Mouse (Mus musculus) embryonic facial prominence, embryonic 10.5 days (tissue): ENCODE data around the gene Mtrex. TPM values are rescaled to one million over a fixed set of nuclear protein-coding genes. Genes with fewer than 3 reads are reported as not detected.
A peak's percentile ranks its signal among the peaks of the same experiment; 100 is the strongest.

Source experiments
- DNase-seq: peaks from one replicate; pipeline ENCODE4 v3.0.0-alpha.2; 2017; ENCODE audit warnings: low spot score
- H3K27ac ChIP-seq: fragments of 300-500 bp; sonication (generic); replicated peaks from 2 replicates; pipeline ENCODE4 v1.5.1; 2016; ENCODE audit warnings: mild to moderate bottlenecking
- H3K27me3 ChIP-seq: fragments of 300-500 bp; sonication (generic); replicated peaks from 2 replicates; pipeline ENCODE4 v1.6.1; 2016; ENCODE audit warnings: low read depth, mild to moderate bottlenecking; ENCODE audit not compliant: poor library complexity, severe bottlenecking
- H3K36me3 ChIP-seq: fragments of 300-500 bp; sonication (generic); replicated peaks from 2 replicates; pipeline ENCODE4 v1.6.1; 2016; ENCODE audit warnings: mild to moderate bottlenecking, moderate library complexity
- H3K4me1 ChIP-seq: fragments of 300-500 bp; sonication (generic); 2 replicates; pipeline ENCODE4 v1.6.1; 2016
- H3K4me3 ChIP-seq: fragments of 300-500 bp; sonication (generic); 2 replicates; pipeline ENCODE4 v1.5.1; 2016; ENCODE audit warnings: mild to moderate bottlenecking, moderate library complexity
- H3K9me3 ChIP-seq: fragments of 300-500 bp; sonication (generic); 2 replicates; pipeline ENCODE4 v1.6.1; 2016; ENCODE audit warnings: mild to moderate bottlenecking
- WGBS: fragments of 180-500 bp; shearing (Covaris S2); methylation state at CpG from one replicate; pipeline ENCODE4 v1.1.7; 2016; 5-methylcytosine and 5-hydroxymethylcytosine counted together
- polyA plus RNA-seq: library from polyadenylated mRNA; unstranded; fragments of >200 nt; fragmentation: Nextera tagmentation; extraction: Ambion mirVana; gene quantifications from 2 replicates; pipeline ENCODE4 v1.2.1, GENCODE M21; 2016

Gene Mtrex
- polyA plus RNA-seq, 1 experiment from 2014 or later, result 94.3 TPM

DNA sequence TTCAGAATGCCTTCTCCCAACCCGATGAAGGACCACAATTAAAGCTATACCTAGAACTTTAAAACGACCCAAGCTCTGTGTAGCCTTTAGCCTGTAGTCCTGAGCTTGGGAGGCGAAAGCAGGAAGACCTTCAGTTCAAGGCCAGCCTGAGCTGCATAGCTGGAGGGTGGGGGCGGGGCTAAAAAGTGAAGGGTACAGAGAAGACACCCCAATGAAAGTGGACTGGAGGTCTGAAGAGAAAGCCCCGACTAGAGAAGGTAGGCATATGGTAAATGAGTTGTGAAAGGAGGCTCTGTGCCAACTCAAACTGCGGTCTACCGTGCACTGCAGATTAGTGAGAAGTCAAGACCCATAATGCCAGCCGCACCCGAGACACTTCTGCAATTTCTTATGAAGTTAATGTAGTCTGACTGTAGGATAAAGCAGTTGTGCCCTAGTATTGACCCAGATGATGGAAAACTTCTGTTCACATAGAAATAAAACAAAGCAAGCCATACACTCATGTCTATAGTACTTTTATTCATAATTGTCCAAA lies 89.5 kb downstream of the Mtrex start:
- H3K4me1 ChIP-seq, result peaks cover 12% of the 10 kb centered on the region
- H3K27ac ChIP-seq, result no peak overlapping the region
- H3K36me3 ChIP-seq, result peaks cover 4% of the 10 kb centered on the region; the same call in 1 of the 2 replicates
- H3K9me3 ChIP-seq, result no peaks in the 10 kb centered on the region
- WGBS, result 87% methylated on average over 9 of the region's 9 CpGs
- no peak for DNase-seq
- H3K4me3 ChIP-seq, result no peak overlapping the region
- no peaks in the 10 kb centered on the region for H3K27me3 ChIP-seq

DNA sequence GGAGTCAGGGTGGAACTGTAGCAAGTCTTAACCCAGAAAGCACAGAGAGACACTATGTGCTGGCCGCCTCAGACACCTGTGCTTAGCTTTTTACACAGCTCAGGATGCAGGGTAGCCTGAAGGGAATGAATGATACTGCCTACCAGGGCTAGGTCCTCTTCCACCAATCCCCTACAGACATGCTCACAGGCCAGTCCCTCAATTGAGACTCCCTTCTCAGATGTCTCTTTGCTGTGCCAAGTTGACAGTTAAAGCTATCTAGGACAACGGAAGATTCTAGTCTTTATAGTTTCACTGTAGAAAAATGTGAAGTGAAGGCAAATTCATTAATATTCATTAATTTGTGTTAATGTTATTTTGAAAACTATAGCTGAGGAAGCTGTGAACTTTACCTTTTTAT lies 90.2 kb downstream of the Mtrex start:
- Histone ChIP-seq H3K9me3 (no peaks in the 10 kb centered on the region), H3K4me1 (peaks cover 15% of the 10 kb centered on the region), H3K4me3 (no peak overlapping the region), H3K27me3 (no peaks in the 10 kb centered on the region), H3K27ac (no peak overlapping the region), H3K36me3 (no peaks in the 10 kb centered on the region)
- no peak for DNase-seq
- WGBS, result 83% methylated on average over 2 of the region's 2 CpGs

DNA sequence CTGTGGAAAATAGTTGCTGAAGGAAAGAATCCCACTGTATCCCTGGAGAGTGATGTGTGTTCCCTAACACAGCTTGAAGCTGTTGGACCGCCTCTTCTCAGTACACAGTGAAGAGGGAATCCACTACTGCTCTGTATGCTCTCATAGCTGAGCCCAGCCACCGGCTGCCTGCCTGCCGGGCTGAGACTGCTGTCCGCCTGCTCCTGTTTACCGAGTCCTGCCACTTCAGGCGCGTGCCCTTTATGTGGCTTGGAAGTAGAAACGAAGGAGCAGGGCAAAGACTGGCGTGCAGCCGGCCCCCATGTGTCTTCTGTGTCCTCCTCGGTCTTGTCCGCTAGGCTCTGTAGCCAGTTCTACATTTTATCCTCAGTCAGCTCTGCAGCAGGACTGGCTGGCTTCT lies 92.1 kb downstream of the Mtrex start:
- Histone ChIP-seq H3K27ac (no peak overlapping the region), H3K27me3 (no peaks in the 10 kb centered on the region), H3K4me3 (no peak overlapping the region), H3K9me3 (no peaks in the 10 kb centered on the region), H3K36me3 (no peaks in the 10 kb centered on the region), H3K4me1 (peaks cover 15% of the 10 kb centered on the region)
- 35% methylated on average over 12 of the region's 12 CpGs for WGBS
- DNase-seq, result peak; percentile 34

DNA sequence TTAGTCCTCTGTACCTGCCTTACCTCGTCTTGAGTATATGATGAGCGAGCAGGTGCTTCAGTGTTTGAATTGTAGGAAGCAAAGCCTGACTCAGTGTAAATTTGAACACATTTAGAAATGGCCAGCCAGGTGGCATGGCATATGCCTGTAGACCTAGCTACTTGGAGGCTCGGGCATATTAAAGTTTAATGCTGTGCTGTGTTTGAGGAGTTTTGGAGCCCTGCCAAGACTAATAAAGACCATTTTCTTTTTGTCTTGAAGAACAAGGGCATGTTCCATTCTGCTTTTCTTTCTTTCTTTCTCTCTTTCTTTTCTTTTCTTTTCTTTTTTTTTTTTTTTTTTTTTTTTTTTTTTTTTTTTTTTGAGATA lies 93.3 kb downstream of the Mtrex start:
- no peak for DNase-seq
- Histone ChIP-seq H3K36me3 (no peaks in the 10 kb centered on the region), H3K9me3 (no peaks in the 10 kb centered on the region), H3K4me1 (peaks cover 15% of the 10 kb centered on the region), H3K27ac (no peak overlapping the region), H3K4me3 (no peak overlapping the region), H3K27me3 (no peaks in the 10 kb centered on the region)
- WGBS, result 84% methylated on average over 3 of the region's 3 CpGs

DNA sequence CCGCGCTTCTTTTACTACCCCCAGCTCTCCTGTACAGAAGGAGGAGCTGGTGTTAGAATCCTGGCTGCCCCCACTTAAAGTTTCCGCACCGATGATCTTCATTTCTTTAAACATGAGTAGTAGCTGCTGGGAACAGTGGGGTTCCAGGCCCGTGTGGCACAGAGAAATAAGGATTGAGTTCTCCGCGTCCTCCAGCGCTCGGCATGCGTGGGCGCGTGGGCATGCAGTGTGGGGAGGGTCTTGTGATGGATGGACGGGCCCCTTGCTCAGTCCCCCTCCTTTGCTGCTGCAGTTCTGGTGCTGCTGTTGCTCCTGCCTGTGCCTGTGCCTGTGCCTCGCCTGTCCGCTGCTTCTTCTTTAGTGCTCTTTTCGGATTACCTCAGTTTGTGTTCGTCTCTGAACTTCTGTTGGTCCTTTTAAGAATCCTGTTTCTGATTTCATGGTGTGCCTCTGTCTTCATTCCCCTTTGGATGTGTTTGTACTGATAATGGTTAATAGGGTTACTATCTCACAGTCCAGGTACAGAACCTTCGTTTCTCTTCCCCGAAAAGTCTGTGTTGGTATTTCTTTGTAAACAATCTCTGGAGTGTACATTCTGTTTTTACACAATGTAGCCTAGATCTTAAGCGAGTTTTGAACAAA lies 93.8 kb downstream of the Mtrex start:
- Histone ChIP-seq H3K27me3 (no peaks in the 10 kb centered on the region), H3K27ac (no peak overlapping the region), H3K9me3 (no peaks in the 10 kb centered on the region), H3K36me3 (no peaks in the 10 kb centered on the region), H3K4me3 (no peak overlapping the region), H3K4me1 (peaks cover 15% of the 10 kb centered on the region)
- DNase-seq, result no peak
- WGBS, result 78% methylated on average over 20 of the region's 20 CpGs

DNA sequence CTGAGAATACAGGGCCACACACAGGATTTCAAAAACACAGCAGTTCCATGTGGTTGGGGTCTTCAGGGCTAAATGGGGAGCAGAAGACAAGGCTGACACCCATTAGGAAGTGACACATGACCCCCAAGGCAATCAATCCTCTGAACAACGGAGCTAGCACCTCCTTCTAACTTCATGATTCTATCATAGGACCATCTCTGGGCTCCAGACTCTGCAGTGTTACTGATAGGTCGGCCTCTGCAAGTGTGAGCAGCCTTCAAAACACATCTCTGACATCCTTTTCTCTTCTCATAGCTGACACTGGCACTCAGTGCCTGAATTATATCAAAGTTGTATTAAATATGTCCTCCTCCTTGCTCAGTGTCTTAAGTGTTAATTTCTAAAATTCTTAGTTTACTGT lies 94.6 kb downstream of the Mtrex start:
- DNase-seq, result no peak
- Histone ChIP-seq H3K4me3 (no peak overlapping the region), H3K9me3 (no peaks in the 10 kb centered on the region), H3K27me3 (no peaks in the 10 kb centered on the region), H3K36me3 (no peaks in the 10 kb centered on the region), H3K27ac (no peak overlapping the region), H3K4me1 (peaks cover 15% of the 10 kb centered on the region)
- WGBS, result 52% methylated on average over 2 of the region's 2 CpGs

DNA sequence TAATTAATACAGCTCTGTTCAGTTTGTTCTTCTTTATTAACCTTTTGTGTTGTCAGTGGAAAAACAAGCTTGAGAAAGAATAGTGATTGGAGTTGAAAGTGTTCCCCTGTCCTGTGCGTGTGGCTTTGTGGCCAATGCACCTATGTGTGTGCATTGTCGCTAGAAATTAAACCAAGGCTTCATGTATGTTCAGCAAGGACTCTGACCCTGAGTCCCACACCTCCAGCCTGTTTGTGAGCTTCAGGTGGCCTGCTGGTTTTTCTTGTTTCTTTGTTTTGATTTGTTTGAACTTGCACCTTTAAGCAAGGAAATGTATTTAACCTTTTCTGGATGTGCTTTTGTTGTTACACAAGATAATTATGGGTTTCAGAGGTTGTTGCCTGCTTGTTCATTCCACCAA lies 97.6 kb downstream of the Mtrex start:
- no peaks in the 10 kb centered on the region for H3K9me3 ChIP-seq
- H3K27ac ChIP-seq, result no peak overlapping the region
- H3K27me3 ChIP-seq, result no peaks in the 10 kb centered on the region
- WGBS, result 90% methylated on average over 2 of the region's 2 CpGs
- H3K36me3 ChIP-seq, result no peaks in the 10 kb centered on the region
- no peak for DNase-seq
- peaks cover 19% of the 10 kb centered on the region for H3K4me1 ChIP-seq
- no peak overlapping the region for H3K4me3 ChIP-seq

- WGBS, result 40% methylated on average over 6 of the region's 6 CpGs
Observed at GRCm38 (mm10) chr13:112825479-112825878, 101.7 kb downstream of the Mtrex start.

GRCm38 (mm10) chr13:112823911-112824648 lies 103.1 kb downstream of the Mtrex start:
- no peak for DNase-seq
- WGBS, result 86% methylated on average over 7 of the region's 8 CpGs
- H3K27me3 ChIP-seq, result no peaks in the 10 kb centered on the region
- H3K27ac ChIP-seq, result no peak overlapping the region
- no peaks in the 10 kb centered on the region for H3K36me3 ChIP-seq
- no peak overlapping the region for H3K4me3 ChIP-seq
- H3K9me3 ChIP-seq, result no peaks in the 10 kb centered on the region
- H3K4me1 ChIP-seq, result peaks cover 7% of the 10 kb centered on the region

More at GRCm38 (mm10) chr13:112825479-112825878, 101.7 kb downstream of the Mtrex start:
- Histone ChIP-seq H3K4me3 (no peak overlapping the region), H3K9me3 (no peaks in the 10 kb centered on the region), H3K27ac (no peak overlapping the region), H3K36me3 (no peaks in the 10 kb centered on the region), H3K4me1 (peaks cover 7% of the 10 kb centered on the region), H3K27me3 (no peaks in the 10 kb centered on the region)
- peak; percentile 44 for DNase-seq

GRCm38 (mm10) chr13:112823236-112823910 lies 103.8 kb downstream of the Mtrex start:
- H3K4me1 ChIP-seq, result peaks cover 7% of the 10 kb centered on the region
- H3K36me3 ChIP-seq, result no peaks in the 10 kb centered on the region
- H3K4me3 ChIP-seq, result no peak overlapping the region
- H3K27me3 ChIP-seq, result no peaks in the 10 kb centered on the region
- WGBS, result 90% methylated on average over 6 of the region's 6 CpGs
- H3K27ac ChIP-seq, result no peak overlapping the region
- no peaks in the 10 kb centered on the region for H3K9me3 ChIP-seq
- DNase-seq, result no peak

GRCm38 (mm10) chr13:112822413-112822812 lies 104.8 kb downstream of the Mtrex start:
- 73% methylated on average over 3 of the region's 3 CpGs for WGBS

DNA sequence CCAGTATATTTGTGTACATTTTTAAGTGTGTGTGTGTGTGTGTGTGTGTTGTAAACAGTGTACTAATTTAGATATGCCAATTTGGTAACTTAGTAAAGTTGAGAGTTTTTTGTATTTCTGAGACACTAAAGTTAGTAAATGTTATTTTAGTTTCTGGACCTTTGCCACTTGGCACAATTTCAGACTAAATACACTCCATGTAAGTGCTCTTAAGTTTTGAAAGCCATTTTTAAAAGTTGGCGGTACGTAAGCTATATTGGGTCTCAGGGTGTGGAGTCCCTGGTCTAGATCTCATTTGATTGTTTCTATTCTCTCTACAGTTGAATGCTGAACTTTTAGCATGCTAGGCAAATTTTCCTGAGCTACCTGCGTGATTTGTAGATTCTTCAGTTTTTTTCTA lies 109.1 kb downstream of the Mtrex start:
- Histone ChIP-seq H3K4me3 (no peak overlapping the region), H3K9me3 (no peaks in the 10 kb centered on the region), H3K4me1 (no peaks in the 10 kb centered on the region), H3K36me3 (no peaks in the 10 kb centered on the region), H3K27me3 (no peaks in the 10 kb centered on the region), H3K27ac (no peak overlapping the region)
- no peak for DNase-seq
- 94% methylated on average over 3 of the region's 3 CpGs for WGBS

More at GRCm38 (mm10) chr13:112822413-112822812, 104.8 kb downstream of the Mtrex start:
- DNase-seq, result no peak
- no peak overlapping the region for H3K27ac ChIP-seq
- no peak overlapping the region for H3K4me3 ChIP-seq
- H3K9me3 ChIP-seq, result no peaks in the 10 kb centered on the region
- no peaks in the 10 kb centered on the region for H3K36me3 ChIP-seq
- H3K4me1 ChIP-seq, result peaks cover 7% of the 10 kb centered on the region
- H3K27me3 ChIP-seq, result no peaks in the 10 kb centered on the region
